Mouse (Mus musculus): ENCODE measurements around the gene Smim12. TPM values are rescaled to one million over a fixed set of nuclear protein-coding genes. Genes with fewer than 3 reads are reported as not detected.
A peak's percentile ranks its signal among the peaks of the same experiment; 100 is the strongest.

The Smim12 gene
- total RNA-seq (2022), result 10 to 100 TPM; 58.8 to 73.0 (median 67.6) TPM

- peak; percentile 95 for DNase-seq
These were observed at the start of gene Smim12 for GRCm38 (mm10) chr4:127243552-127243951. Smim12 (plus strand) TSS chr4:127243784.

DNA sequence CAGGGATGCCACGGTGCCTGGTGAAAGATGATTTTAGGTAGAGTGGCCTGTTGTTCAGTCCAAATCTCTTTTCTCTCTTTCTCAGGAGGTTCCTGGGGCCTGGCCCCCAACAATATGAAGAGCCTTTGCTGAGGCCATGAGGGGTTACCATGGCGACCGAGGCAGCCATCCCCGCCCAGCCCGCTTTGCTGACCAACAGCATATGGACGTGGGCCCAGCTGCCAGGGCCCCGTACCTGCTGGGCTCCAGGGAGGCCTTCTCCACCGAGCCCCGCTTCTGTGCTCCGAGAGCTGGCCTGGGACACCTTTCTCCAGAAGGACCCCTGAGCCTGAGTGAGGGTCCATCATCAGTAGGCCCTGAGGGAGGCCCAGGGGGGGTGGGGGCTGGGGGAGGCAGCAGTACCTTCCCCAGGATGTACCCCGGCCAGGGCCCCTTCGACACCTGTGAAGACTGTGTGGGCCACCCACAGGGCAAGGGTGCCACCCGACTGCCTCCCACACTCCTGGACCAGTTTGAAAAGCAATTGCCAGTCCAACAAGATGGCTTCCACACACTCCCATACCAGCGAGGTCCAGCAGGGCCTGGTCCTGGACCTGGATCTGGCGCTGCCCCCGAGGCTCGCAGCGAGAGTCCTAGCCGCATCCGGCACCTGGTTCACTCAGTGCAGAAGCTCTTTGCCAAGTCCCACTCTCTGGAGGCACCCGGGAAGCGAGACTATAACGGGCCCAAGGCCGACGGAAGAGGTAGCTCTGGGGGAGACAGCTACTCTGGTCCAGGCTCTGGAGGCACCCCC, 48.9 kb upstream of the Smim12 start:
- no peak for DNase-seq

DNA sequence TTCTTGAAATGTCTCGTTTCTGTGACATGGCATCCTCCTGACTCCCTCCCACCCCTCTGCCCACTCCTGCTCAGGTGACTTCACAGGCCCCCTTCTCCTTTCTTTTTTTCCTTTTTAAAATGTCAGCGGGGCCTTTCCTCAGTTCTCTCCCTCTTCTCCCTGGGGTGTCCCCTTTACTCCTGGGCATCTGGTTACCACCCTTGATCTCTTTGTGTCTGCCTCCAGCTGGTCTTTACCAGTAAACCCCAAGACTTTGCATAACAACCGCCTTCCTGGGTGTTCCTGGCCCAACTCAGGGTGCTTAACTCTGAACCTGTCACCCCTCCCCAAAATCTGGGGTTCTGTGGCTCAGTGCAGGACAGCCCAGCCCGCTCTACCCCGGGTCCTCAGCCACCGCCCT, 45.0 kb upstream of the Smim12 start:
- no peak for DNase-seq

- DNase-seq, result no peak
These were observed 44.2 kb upstream of the Smim12 start for GRCm38 (mm10) chr4:127199406-127199805.

GRCm38 (mm10) chr4:127200164-127200722, 43.3 kb upstream of the Smim12 start:
- no peak for DNase-seq

GRCm38 (mm10) chr4:127200769-127201617, 42.6 kb upstream of the Smim12 start:
- no peak for DNase-seq

- no peak for DNase-seq
These were observed 40.5 kb upstream of the Smim12 start for GRCm38 (mm10) chr4:127203081-127203480.

GRCm38 (mm10) chr4:127211318-127211717, 32.3 kb upstream of the Smim12 start:
- DNase-seq, result no peak

GRCm38 (mm10) chr4:127214510-127214909, 29.1 kb upstream of the Smim12 start:
- no peak for DNase-seq

- no peak for DNase-seq
These were observed 28.5 kb upstream of the Smim12 start for GRCm38 (mm10) chr4:127215103-127215502.

GRCm38 (mm10) chr4:127215799-127216198, 27.8 kb upstream of the Smim12 start:
- DNase-seq, result no peak

DNA sequence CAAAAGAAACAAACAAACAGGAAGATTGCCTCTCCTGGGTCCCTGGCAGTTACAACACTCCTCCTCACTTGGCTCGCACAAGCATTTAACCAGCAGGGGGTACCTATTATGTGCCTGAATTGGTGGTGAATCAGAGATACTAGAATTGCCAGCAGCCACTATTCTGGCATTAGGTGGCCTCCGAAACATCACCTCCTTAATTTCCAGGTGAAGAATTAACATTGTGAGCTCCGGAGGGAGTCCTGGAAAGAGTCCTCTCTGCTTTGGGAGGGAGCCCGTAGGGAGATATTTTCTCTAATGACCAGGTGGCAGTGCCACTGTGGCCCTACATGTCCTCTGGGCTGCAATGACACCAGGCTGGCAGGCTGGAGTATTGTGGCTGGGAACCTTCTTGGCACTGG, 27.3 kb upstream of the Smim12 start:
- no peak for DNase-seq

GRCm38 (mm10) chr4:127217048-127217447, 26.5 kb upstream of the Smim12 start:
- no peak for DNase-seq

GRCm38 (mm10) chr4:127223291-127223690, 20.3 kb upstream of the Smim12 start:
- DNase-seq, result no peak

DNA sequence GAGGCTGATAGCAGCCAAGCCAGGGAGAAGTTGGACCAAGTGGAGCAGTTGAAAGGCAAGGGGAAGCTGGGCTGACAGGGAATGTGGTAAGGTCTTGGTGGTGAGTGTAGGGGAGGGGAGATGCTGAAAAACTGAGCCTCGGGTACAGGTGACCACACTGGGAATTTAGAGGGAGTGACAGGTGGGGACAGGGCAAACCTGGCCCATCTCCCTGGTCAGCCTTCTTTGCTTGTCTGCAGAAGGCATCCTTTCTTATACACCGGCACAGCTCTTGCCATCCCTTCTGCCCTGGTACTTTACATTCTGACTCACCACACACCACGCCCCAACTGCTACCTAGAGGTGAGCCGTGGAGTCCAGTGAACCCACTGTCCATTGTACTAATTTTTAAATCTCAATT, 19.8 kb upstream of the Smim12 start:
- no peak for DNase-seq

GRCm38 (mm10) chr4:127224444-127225100, 19.0 kb upstream of the Smim12 start:
- DNase-seq, result no peak

DNA sequence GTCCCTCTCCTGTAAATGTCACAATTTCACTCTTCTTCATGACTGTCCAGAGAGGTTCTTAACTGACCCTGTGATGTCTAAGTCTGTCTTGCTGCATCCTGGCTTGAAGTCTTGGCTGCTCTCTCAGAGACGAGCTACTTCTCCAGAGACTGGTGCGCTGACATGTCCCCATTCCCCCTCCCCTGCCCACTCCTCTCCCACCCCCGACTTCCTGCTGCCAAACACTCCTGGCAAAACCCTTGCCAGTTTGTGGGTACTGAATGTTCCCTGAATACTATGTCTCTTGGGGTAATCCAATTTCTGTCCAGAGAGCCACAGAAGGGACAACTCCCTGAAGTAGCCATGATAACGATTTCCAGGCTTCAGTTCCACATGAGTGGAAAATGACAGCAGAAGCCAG, 17.5 kb upstream of the Smim12 start:
- DNase-seq, result no peak

- no peak for DNase-seq
These were observed 16.4 kb upstream of the Smim12 start for GRCm38 (mm10) chr4:127227051-127227673.

- no peak for DNase-seq
These were observed 11.6 kb upstream of the Smim12 start for GRCm38 (mm10) chr4:127232028-127232427.

DNA sequence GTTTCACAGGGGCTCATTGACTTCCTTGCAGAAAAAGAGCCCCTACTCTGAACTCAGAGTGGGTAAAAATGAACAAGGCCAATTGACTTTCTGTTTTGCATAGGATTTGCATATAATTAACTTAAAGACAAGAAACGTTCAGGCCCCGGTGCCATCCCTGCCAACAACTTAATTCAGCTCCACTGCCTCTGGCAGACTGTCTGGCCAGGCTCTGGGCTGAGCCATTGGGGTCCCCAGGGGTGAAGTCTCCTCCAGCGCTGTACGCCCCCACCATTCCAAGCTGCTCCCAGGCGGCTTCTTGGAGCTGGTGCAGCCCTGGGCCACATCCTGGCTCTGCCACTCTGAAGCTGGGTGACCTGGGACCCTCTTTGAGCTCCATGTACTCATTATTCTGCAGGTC, 11.0 kb upstream of the Smim12 start:
- no peak for DNase-seq

GRCm38 (mm10) chr4:127233416-127234125, 10.0 kb upstream of the Smim12 start:
- no peak for DNase-seq
